Mouse (Mus musculus) megakaryocyte progenitor cell, adult 5-6 weeks (primary cell): ENCODE results near the gene Ssty1. TPM values are rescaled to one million over a fixed set of nuclear protein-coding genes. Genes with fewer than 3 reads are reported as not detected.
"Not testable (repeated sequence)": the region's sequence is repeated elsewhere in the genome, so short reads cannot be mapped to it uniquely, and the experiment has no call there.

Experiments
- ATAC-seq: replicated peaks from 2 replicates; pipeline ENCODE4 v1.8.0; 2016; ENCODE audit warnings: mild to moderate bottlenecking, moderate TSS enrichment, inconsistent platforms; ENCODE audit not compliant: poor library complexity
- total RNA-seq, 2 experiments: library from RNA; stranded (forward) in 1 of 2; stranded (reverse) in 1 of 2; fragments of 157-497, 149-512 nt in 1 of 2; fragments of 200-1000 nt in 1 of 2; gene quantifications; 2 replicates each; pipeline versions ENCODE4 v1.2.3 to v1.2.4; 2015 to 2017

The Ssty1 gene
- not detected in 2 replicates for total RNA-seq (2015)
- total RNA-seq (2017): not detected in 2 replicates

- not testable (repeated sequence) for ATAC-seq
Measured at GRCm38 (mm10) chrY:18088816-18089215, at the start of gene Ssty1. Gene Ssty1, plus strand, starts transcription at chrY:18089116.

GRCm38 (mm10) chrY:18061712-18062111, 27.2 kb upstream of the Ssty1 start, which contains the start of gene Gm21764:
Gene Gm21764, minus strand, starts transcription at chrY:18061812.
- ATAC-seq: not testable (repeated sequence)

Other genes starting within 250 kb of the Ssty1 start
- not detected in 2 replicates for gene Gm21904, start 242.8 kb upstream of the Ssty1 start, total RNA-seq (2015)
- not detected in 2 replicates for gene Gm21904, start 242.8 kb upstream of the Ssty1 start, total RNA-seq (2017)
- not detected in 2 replicates for gene Gm20772, start 214.4 kb upstream of the Ssty1 start, total RNA-seq (2015)
- gene Gm20772, start 214.4 kb upstream of the Ssty1 start, total RNA-seq (2017): not detected in 2 replicates
- gene Gm20831, start 214.4 kb upstream of the Ssty1 start, total RNA-seq (2015): not detected in 2 replicates
- not detected in 2 replicates for gene Gm20831, start 214.4 kb upstream of the Ssty1 start, total RNA-seq (2017)
- gene Srsy, start 151.8 kb upstream of the Ssty1 start, total RNA-seq (2015): not detected in 2 replicates
- not detected in 2 replicates for gene Srsy, start 151.8 kb upstream of the Ssty1 start, total RNA-seq (2017)
- gene Gm21764, start 27.3 kb upstream of the Ssty1 start, total RNA-seq (2015): not detected in 2 replicates
- gene Gm21764, start 27.3 kb upstream of the Ssty1 start, total RNA-seq (2017): not detected in 2 replicates